Mouse (Mus musculus): ENCODE measurements at regions not wholly inside any gene's neighbourhood (a gene's known extent, or its start where the extent isn't known, plus 50 kb on each side); places are given as distances from the start of the nearest gene placed in this dataset.

DNA sequence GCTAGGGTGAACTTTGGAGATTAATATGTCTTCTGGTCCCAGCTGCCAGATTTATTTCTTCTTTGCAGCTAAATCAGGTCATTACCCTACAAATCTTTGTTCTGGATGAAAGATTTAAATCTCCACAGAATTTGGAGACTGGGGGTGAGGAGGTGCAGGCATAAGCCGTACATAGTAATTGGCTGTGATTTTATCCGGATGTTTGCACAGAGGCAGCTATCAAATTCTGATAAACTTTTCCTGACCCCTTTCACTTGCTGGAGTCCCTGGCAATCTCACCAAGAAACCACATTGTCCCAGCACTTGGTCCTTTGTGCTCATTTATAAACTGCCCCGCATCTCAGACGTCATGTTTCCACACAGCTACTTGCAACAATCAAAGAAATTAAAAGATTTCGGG, 128.8 kb upstream of the Map3k7 start:
- DNase-seq = peak in 1 of 2 experiments; percentile 36

DNA sequence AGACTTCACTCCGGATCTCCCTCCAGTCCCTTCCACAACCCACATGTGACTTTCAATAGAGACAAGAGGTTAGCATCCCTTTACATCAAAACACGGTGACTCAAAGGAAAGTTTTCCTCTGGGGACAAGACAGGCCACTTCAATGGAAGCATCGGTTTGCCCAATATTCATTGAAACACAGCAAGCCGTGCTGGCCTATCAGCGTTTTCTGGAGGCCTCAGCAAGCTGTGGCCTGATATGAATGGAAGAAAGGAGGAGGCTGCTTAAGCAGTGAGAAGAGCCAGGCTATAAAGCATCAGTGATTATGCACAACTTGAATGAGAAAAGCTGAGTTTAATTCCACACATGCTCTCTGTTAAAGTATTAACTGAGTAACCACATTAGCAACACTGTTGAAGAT, 125.3 kb upstream of the Map3k7 start:
- DNase-seq = no peak

DNA sequence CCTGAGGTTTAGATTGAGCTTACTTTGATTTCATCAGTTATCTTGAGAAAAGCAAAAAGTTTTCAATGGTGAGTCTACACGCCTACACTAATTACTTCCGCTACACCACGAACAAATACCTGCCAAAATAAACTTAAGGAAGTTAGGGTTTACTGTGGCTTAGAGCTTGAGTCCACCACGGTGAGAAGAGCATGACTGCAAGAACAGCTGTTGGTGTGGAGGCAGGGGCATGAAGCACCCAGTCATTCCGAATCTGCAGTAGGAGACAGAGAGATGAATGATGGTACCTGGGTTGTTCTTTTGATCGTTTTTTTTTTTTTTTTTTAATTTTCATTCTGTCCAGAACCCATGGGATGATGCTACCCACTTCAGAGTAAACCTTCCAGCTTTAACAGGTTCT, 114.1 kb upstream of the Map3k7 start:
- no peak for DNase-seq

DNA sequence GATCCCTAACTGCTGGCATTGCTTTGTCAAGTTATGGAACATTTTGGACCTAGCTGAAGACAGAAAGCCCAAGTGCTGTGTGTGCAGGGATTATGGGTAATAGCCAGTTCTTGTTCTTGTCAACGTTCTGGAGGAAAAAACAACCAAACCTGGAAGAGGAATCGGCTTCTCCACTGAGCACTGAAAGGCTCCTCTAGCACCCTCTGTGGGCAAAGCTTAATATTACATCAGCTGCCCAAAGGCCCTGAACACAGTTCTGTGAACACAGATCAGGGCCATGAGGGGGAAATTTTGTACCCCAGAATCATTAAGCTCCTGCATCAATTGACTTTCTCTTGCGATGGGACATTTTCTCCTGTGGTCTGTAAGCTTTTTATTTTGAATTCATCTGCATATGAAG, 112.9 kb upstream of the Map3k7 start:
- DNase-seq = peak in 1 of 2 experiments; percentile 50

DNA sequence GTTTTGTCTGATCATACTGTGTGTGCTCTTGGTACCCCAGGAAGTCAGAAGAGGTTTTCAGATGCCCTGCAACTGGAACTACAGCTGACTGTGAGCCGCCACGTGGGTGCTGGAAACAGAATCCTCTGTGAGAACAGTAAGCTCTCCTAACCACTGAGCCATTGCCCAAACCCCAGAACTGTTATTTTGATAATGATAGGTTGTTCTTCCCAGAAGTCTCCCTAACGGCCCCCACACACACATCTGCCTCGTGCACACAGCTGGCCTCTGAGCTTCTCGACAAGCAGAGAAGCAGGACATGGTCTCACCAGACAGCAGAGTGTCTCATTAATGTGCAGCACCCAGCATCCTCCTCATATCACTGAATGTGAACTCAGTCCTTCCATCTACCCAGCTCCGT, 110.0 kb upstream of the Map3k7 start:
- no peak for DNase-seq

DNA sequence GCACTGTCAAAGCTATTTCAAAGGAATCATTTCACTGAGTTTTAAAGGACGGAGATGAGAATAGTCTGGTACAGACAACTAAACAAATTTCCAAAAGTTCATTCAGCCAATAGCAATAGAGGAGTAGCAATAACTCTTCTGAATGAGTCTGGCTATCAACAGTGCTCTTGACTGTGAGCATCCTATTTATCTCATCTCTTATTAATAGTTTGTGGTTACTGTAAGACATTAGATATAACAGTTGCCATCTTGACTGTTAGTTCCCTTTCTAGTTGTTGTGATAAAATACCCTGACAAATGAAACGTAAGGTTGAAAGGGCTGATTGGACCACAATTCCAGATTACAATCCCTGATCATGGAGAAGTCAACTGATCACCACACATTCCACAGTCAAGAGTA, 103.5 kb upstream of the Map3k7 start:
- DNase-seq = no peak

DNA sequence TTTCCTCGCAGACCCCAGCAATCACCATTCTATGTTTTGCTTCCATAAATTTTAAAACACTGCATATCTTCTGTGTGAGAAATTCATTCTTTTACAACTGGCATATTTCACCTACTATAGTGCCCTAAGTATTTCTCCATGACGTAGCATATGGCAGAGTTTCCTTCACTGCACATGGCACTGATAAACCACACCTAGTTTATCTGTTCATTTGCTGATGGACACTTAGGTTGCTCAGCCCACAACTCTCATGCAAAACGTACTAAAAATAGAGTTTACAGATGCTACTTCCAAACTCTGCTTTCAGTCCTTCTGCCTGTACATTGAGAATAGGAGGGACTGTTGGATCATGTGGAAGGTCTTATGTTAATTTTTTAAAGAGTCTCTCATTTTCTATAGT, 102.7 kb upstream of the Map3k7 start:
- no peak for DNase-seq

DNA sequence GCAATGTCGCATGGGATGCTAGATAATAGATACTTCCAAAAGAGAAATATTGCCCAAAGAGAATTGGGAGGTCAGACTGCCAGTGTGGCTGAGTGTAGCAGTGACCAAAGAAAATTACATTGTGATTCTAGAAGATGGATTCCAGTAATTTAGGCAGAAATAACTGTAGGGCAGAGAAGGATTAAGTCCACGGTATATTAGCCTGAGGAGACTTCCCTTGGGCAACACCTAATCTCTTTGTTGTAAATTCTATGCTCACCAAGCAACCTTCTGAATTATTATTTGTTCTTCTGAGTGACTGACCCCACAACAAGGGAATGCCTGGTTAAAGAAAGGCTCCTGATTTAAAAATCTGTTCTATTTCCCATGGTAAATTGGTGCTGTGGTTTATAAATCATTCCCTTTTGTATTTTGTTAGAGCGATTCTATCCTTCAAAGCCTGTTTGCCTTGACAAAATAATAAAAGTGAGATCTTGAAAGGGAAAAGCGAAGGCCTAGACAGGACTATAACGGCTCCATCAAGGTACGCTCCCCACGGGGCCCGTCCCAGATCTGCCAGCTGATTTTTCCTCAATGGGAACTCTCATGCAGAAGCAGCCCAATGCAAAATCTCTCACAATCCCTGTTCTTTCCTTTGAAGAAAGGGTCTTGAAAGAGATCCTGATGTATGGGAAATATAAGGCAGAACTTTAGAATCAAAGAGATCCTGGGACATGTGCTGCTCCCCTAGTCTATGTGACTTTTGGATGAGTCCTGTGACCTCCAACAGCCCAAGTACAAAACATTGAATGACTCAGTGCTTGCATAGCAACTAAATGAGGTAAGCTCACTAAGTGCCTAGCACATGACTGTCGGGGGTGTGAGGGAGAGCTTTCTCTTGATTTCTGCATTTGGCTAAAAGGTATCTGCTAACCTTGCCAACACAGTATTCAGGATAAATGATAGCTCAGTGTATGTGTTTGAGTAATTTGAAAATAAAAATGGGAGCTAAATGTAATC, 90.6 kb upstream of the Map3k7 start:
- no peak for DNase-seq

DNA sequence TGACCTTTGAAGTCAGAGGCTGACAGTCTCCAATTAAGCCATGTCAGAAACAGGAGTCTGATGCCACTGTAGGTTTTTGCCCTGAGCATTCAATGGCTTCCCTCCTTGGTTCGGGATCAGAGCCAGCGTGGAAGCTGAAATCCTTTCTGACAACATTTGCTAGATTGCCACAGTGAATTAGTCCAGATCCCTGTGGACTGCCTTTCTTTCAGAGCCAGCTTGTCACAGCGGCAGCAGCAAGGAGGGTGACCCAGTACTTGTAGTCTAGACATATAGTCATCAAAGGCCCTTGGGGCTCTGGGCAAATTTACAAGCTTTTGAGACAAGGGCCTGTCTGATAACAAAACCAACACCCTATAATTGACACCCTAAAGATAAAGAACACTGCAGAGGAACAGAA, 86.5 kb upstream of the Map3k7 start:
- no peak for DNase-seq

DNA sequence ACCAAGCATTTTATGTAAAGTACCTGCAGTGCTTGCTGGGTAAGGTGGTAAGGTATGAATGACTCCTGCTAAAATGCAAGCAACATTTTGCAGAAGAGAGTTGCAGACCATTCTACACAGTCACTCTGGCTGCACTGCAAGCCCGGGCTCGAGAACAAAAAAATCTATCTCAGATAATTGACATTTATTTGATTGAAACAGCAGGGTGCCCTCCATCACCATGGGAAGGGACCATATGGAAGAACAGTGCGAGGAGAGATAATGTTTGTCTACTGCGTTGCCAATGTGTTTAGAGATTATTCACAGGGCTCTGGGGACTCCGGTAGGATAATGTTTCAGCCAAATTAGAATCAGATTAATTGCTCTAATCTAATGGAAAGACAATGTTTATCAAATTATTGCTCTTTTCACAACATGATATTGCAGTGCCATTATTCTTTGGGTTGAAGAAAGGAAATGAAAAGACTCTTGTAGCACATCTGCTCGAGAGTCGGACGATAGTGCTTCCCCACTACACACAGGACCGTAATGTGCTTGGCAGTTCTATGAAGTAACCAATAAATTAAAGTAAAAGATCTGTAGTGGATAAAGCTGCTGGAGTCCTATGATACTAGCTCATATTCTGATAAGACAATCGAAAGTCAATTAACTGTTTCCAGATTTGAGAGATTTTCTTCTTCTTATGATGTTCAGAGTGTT, 85.3 kb upstream of the Map3k7 start:
- DNase-seq = no peak

DNA sequence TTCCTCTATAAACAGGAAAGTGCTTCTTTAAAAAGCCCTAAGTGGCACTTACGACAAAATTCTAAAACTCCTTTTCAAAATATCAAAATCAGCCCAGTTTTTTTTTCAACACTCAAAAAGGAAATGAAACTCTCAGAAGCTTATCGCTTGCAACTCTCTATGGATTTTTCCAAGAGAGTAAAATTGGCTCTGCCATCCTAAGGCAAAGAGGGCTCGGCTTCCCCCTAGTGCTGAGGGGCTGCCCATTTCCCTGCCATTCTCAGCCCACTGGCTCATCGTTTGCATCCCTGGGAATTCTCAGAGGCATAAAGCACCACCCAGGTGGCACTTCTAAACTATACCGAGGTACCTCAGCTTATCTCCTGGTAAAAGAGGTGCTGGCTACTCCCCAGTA, 84.7 kb upstream of the Map3k7 start:
- no peak for DNase-seq

DNA sequence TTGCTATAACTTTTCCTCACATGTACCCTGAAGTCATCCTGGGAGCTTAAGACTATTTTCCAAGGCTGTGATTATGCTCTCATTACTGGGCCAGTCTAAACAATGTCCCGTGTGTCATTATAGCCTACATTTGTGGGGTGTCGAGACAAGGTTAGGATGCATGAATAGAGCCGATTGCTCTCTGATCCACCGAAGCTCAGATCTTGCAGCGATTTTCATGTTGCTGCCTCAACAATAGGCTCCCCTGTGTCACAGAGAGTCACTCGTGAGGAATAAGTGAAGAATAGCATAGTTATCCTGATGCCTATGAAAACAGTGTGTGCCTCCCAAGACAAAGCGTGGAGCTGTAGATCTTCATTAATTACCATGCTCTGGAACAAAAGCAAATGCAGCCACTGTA, 83.7 kb upstream of the Map3k7 start:
- DNase-seq = no peak

DNA sequence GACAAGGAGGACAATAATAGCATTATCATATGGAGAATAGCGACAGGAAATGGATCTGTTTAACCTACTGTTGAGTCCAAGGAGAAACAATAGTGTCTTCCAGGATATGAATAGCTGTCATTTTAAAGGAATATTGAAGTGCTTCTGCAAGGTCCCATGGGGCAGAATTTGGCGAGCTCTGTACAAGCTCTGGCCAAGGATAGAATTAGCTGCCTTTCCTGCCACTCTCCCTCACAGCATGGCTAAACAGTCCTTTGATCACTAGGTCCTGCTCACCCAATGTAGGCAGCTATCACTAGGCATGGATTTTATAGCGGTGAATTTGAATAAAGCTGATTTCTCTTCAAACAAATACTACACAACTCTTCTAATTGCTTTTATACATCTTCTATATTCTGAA, 74.2 kb upstream of the Map3k7 start:
- no peak for DNase-seq

DNA sequence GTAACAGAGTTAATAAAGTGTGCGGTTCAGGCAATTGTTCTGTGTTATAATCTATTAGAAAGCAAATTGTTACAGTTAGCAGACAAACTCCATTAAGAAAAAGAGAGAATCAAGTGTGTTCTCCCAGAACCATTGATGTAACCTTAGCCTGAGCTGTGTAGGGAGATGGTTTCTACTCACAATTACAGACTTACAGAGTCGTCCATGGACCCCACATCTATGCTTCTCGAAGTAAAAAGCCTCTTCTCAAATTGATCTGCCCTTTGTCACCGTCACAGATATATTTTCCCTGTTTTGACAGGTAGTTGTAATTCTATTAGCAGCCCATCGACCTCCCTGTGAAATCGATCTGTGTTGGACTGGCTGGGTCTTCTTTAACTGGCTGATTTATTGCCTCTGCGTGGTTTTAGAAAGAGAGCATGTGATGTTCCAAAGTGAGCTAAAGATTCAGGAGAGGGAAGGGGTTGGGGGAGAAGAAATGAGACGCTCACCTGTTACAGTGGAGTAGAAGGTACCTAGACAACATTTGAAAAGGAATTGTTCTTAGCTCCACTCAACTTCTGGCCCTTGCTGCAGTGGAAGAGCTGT, 54.7 kb upstream of the Map3k7 start:
- no peak for DNase-seq
